Mouse (Mus musculus) Muller cell, postnatal 12 days (primary cell): Measurements from ENCODE around the gene Vmn2r16.

ENCODE experiments used
- DNase-seq: peaks from one replicate; pipeline ENCODE4 v3.0.0-alpha.2; 2015; ENCODE audit errors: inconsistent ontology term

Vmn2r16 gene

GRCm38 (mm10) chr5:109329862-109330261 lies at the start of gene Vmn2r16:
Gene Vmn2r16 (plus strand): TSS chr5:109330162.
- DNase-seq: no peak

- DNase-seq: no peak
Measured at GRCm38 (mm10) chr5:109294655-109295054, 35.3 kb upstream of the Vmn2r16 start.

GRCm38 (mm10) chr5:109297544-109297943 lies 32.4 kb upstream of the Vmn2r16 start, which contains the start of gene Vmn2r15:
Gene Vmn2r15 (minus strand): TSS chr5:109297644.
- no peak for DNase-seq

GRCm38 (mm10) chr5:109419388-109419787 lies 89.4 kb downstream of the Vmn2r16 start, which contains the start of gene Vmn2r17:
Gene Vmn2r17 (plus strand): TSS chr5:109419688.
- no peak for DNase-seq
